Mouse (Mus musculus): ENCODE measurements around the gene Tnrc18.
A peak's percentile ranks its signal among the peaks of the same experiment; 100 is the strongest.

Gene Tnrc18

GRCm38 (mm10) chr5:142776080-142776479, 41.4 kb downstream of the Tnrc18 start:
- DNase-seq (ENCODE audit: low read depth), result no peak

- peak; percentile 80 for DNase-seq (ENCODE audit: low read depth)
Measured at GRCm38 (mm10) chr5:142774771-142775170, 42.7 kb downstream of the Tnrc18 start.

DNA sequence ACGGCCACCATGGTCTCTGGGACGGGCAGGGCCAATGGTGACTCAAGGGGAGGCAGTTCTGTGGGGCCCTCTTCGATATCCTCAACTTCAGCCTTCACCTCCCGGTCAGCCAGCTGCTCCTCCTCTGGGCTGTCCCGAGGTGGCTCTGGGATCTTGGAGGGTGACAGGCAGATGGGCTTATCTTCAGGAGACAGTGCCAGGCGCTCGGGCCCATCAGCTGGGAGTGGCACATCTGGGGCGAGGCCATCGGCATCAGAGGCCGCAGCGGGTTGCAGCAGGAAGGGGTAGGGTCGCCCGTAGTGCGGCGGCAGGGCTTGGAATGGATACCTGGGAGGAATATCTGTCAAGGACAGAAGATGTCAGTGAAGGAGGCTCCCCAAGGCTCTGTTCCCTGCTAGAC, 45.5 kb downstream of the Tnrc18 start:
- DNase-seq (ENCODE audit: low read depth), result no peak

DNA sequence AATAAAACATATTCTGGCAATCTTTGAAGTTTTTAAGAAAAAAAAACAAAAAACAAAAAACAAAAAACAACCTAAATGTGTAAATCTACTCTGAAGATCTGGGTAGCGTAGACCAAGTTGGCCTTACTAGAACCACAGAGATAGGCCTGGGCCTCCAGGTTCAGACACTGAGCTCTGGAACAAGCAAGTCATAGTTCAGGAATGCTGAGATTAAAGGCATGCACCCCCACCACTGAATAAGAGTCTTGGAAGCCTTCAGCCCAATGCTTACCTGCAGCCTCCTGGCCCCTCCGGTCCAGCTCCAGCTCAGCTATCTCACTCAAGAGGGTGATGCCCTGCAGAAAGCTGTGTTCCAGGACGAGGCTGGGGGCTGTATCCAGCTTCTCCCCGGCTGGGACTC, 46.4 kb downstream of the Tnrc18 start:
- DNase-seq (ENCODE audit: low read depth), result no peak

- DNase-seq (ENCODE audit: low read depth), result peak; percentile 20
Measured at GRCm38 (mm10) chr5:142769641-142770040, 47.8 kb downstream of the Tnrc18 start.

DNA sequence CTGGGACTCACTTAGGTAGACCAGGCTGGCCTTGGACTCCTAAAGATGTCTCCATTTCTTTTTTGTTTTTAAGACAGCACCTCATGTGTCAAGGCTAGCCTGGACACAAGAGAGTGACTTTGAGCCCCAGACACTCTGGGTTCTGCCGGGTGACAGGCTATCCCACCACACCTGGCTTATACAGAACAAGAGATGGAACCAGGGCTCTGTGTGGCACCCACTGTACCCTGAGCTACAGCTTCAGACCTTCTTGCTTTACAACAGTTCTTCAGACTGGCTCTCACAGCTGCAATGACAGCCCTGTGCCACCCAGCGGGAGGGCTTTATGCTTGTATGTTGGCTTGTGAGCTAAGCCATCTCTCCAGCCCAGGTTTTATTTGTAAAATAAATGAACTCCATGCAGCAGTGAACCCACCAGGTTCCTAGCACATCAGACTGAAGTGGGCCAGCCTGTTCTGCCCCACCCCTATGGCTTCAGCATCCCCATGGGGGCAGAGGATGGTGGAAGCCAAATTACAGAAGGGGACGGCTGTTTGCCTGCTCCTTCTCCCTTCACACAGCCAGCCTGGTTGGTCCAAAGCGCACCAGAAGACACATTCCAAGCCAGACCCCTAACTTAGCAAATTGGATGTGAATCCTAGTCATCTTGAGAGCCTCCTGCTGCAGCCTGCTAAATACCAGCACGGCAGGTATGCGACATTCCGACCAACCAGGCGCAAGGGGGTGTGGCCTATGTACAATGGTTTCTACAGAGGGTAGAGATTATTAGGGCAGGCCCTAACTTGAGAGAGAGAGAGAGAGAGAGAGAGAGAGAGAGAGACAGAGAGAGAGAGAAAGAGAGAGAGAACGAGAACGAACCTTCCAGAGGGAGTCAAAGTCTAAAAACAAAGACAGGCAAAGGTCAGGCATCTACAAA, 48.9 kb downstream of the Tnrc18 start:
- DNase-seq (ENCODE audit: low read depth), result no peak

DNA sequence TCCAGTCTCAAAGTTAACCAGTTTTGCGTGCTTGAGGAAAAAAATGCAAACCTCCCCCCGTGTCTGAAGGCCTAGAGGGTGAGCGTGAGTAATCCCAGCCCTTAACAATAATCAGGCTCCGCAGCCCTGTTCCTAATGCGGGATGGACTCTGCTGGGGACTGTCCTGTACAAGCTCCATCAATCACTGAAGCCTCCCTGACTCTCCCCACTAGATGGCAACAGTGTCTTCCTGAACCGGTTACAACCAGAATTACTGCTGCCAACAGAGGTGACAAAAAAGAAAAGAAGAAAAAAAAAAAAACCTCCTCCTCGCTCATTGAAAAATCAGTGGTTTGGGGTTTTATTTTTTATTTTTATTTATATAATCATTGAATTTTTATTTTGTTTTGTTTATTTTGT, 49.5 kb downstream of the Tnrc18 start:
- DNase-seq (ENCODE audit: low read depth), result peak; percentile 86

- DNase-seq (ENCODE audit: low read depth), result no peak
Measured at GRCm38 (mm10) chr5:142766708-142767107, 50.8 kb downstream of the Tnrc18 start.

DNA sequence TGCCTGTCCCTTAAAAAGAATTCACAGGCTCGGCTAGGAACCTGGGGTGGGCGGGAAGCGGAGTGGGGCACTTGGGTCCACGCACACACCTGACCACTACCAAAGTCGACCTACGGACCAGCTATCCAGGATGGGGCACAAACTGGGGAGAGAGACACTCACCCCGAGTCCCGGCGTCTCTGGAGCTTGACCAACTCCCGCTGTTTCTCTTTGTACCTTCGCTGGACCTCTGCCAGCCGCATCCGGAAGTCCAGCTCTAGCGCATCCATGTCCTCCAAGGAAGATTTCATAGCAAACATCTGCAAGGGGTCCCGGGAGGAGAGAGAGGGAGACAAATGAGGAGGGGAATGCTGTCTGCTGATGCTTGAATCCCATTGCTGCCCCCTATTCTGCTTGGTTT, 52.6 kb downstream of the Tnrc18 start:
- DNase-seq (ENCODE audit: low read depth), result no peak

DNA sequence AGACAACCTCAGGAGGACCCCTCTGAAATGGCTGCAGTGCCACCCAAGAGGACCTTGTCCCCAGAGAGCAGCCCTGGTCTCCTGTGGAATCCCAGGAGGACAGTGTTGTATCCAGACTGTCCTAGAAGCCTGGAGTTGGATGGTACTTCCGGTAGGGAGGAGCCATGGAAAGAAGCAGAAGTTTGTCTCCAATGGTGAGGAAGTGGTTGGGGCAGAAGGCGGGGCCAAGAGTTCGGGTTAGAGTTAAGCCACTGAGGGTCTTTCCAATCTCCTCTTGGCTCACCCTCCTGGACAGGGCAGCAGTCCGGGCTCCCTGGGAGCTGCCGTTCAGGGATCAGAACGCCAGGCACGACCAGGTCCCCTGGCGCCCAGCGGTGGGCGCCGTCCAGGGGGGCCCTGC, 53.2 kb downstream of the Tnrc18 start:
- DNase-seq (ENCODE audit: low read depth), result no peak

DNA sequence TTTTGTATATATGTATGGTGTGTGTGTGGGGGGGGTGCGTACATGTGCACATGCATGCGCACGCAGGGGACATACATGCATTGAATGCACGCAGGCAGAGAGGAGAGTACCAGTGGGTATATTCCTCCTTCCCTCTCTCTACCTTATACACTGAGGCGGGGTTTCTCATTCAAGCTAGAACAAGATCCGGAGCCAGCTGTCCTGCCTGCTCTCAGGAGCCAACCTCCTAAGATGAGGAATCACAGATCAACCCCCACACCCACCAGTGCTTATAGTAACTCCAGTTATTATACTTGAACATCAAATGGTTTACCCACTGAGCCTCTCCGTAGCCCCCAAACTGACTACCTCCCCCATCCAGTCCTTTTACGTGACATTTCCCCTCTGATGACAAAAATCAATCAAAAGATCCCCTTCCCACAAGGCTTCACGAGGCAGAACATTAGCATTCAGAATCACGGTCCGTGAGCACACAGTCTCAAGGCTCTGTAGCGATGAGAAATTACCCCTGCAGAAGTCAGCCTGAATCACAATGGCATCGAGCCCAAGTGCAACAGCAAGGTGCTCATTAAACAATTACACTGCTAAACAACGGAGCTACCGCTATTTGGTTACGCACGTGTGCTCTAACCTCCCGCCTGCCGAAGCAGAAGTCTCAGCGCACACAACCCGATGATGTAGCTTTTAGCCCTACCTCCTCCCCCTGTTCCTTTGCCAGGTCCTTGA, 55.2 kb downstream of the Tnrc18 start:
- no peak for DNase-seq (ENCODE audit: low read depth)

DNA sequence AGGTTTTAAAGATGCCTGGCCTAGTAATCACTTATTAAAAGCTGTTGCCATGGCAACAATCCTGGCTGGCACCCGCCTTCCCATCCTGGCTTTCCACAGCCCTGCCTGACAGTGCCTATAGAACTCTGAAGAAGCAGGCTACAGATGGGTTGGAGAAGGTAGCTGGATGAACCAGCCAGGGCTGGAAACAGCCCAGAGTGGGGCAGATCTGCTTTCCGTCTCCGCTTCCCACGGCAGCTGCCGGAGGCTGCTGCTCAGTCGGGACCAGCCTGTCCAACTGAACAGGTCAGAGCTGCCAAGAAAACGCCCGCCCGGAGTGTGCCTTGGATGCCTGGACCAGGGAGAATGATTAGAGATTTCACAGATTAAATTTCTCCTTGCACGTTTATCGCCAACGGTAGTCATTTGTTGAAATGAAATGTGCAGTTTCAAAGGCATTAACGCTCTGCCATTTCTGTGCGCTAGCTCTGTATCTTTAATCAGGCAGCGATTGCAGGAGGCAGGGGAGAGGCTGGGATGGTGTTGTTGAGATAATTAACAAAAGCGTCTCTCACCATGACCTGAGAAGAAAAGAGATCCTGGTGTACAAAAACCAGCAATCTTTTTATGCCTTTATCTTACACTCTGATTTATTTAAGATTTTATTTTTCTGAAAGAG, 56.0 kb downstream of the Tnrc18 start:
- DNase-seq (ENCODE audit: low read depth), result no peak

DNA sequence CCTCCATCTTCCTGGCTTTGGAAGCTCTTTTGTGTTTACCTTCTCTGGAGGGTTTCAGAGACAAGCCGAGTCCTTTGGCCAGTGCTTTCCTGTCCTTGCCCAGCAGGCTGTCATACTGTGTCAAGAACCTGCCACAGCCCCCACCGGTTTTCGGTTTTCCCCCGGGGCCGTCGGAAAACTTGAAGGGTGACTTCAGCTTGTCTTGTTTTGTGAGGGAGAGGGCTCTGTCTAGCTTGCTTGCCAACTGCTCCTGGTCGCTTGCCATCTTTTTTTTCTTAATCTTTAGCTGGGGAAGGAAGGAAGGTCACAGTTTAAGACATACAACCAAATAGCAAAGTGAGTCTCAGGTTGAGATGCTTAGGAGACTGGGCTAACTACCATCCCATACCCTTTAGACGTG, 57.7 kb downstream of the Tnrc18 start:
- no peak for DNase-seq (ENCODE audit: low read depth)

GRCm38 (mm10) chr5:142752241-142752640, 65.2 kb downstream of the Tnrc18 start:
- DNase-seq (ENCODE audit: low read depth), result no peak

DNA sequence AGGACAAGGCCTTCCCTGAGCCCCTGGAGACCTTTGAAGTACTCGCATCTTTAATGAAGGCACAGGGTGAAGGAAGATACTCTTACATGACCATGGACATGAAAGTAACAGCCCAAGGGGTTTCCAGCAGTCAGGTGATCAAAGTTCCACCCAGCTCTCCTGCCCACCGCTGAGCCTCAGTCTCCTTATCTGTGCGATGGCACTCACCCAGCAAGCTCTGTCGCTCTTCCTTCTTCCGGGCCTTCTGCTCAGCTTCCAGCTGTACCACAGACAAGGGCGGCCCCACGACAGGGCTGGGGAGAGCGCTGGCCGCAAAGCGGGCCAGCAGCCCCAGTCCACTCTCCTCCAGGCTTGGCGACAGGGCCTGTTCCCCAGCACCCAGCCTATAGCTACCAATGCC, 67.3 kb downstream of the Tnrc18 start:
- no peak for DNase-seq (ENCODE audit: low read depth)

DNA sequence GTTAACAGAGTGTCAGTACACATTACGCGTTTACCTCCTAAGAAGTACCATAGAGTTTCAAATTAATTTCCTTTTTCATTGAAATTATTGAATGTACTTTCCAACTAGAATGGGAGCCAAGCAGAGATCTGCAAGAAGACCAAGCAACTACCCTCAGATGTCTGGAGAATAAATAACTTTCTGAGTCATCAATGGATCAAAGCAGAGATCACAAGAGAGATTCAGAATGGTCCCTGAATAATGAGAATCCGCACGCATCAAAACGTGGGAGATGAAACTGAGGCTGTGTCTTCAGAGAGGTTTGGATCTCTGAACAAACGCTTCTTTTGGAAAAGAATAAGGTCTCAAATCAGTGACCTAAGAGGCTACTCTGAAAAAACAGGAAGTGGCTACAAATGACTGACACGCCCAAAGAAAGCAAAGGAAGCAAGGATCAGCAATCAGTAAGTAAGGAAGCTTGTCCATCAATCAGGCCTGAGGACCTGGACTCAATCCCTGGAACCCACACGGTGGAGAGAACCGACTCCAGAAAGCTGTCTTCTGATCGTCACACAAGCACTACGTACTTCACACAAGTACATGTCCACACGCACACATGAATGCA, 70.3 kb downstream of the Tnrc18 start:
- DNase-seq (ENCODE audit: low read depth), result no peak

DNA sequence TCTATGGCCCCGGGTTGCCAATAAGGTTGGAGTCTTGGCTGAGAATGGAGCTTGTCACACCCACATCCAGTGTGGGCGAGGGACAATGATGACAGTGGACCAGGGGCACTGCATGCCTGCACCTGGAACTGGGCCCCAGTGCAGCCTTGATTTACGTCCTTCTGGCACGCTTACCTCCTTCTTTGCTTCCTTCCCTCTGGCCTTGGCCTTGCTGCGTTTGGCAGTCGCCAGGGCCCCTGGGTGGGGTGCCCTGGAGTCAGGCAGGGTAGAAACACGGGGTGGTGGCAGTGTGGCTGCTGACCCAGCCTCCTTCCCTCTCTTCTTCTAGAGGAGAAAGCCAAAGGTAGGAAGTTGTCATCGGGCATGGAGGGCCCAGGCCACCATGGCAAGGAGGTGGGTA, 77.5 kb downstream of the Tnrc18 start:
- DNase-seq (ENCODE audit: low read depth), result no peak

GRCm38 (mm10) chr5:142731916-142732315, 85.5 kb downstream of the Tnrc18 start:
- DNase-seq (ENCODE audit: low read depth), result no peak

DNA sequence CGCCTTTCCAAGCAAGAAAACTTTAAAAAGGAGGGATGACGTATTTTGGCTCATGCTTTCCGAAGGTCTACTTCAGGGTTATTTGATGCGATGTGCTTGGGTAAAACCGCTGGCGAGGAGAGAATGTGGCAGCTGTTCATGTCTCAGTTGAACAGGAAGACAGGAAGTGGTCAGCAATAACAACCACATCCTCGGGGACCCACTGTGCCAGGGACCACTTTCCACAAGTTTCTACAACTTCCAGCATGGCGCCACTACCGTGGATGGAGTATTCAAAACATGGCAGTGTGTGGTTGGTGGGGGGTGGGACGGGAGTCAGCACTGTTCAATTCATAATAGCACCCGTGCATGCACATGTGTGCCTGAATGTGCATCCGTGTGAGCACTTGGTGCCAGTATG, 87.2 kb downstream of the Tnrc18 start:
- no peak for DNase-seq (ENCODE audit: low read depth)

GRCm38 (mm10) chr5:142728301-142728700, 89.2 kb downstream of the Tnrc18 start:
- no peak for DNase-seq (ENCODE audit: low read depth)

DNA sequence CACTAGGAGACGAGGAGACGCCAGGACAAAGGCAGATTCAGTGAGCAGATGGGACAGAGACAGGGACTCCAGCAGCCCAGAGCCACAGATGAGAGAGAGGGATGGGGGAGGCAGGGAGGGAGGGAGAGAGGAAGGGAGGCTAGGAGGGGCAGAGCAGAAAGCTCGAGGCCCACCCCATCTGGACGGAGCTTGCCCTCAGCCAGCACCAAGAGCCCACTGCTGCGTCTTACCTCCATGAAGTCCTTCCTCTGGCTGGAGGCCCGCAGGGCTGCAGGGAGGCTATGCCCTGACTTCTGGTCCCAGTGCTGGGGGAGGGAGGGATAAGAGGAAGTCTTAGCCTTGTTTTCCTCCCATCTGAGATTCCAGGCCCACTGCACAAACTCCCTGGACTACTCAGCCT, 90.7 kb downstream of the Tnrc18 start:
- DNase-seq (ENCODE audit: low read depth), result no peak

GRCm38 (mm10) chr5:142724265-142724664, 93.2 kb downstream of the Tnrc18 start:
- DNase-seq (ENCODE audit: low read depth), result no peak
